ENCODE assay signal across 9 mouse cellular contexts in genomic region chr11:79307560-79308200, GRCm38 (mm10). TPM values are rescaled to one million over a fixed set of nuclear protein-coding genes. Genes with fewer than 3 reads are reported as not detected.
DNase-seq lines count a peak whose midpoint lies in the region; ATAC-seq lines count a peak whose summit lies in the region.
"Had no signal": no experiment of that assay in that cellular context is flagged by ENCODE, and none has a peak within 500 bp of the region (broad histone marks: within the 10 kb centered on the region; RNA-seq: fewer than 3 reads in every experiment).

No protein-coding gene starts in this region.

- peaks cover 31% of the 10 kb centered on the region for H3K4me1 ChIP-seq in lung, embryonic 15.5 days
- 0 out of 2 replicates have a peak, but pooled peaks cover 4% of the 10 kb centered on the region for H3K4me1 ChIP-seq in embryonic facial prominence, embryonic 11.5 days (ENCODE audit: control insufficient read depth, insufficient read depth, low read length)
- H3K4me1 ChIP-seq in hindbrain, embryonic 13.5 days (replicated peaks), result peaks cover 25% of the 10 kb centered on the region
- H3K4me1 ChIP-seq in neural tube, embryonic 13.5 days (replicated peaks), result peaks cover 22% of the 10 kb centered on the region

- ATAC-seq in lung, embryonic 15.5 days (ENCODE audit: borderline replicate concordance, extremely low read depth, low FRiP score, low TSS enrichment), result no peak
- no peak for ATAC-seq in embryonic facial prominence, embryonic 11.5 days (replicated peaks; ENCODE audit: insufficient number of reproducible peaks, low FRiP score, low TSS enrichment, low read depth)
- ATAC-seq in hindbrain, embryonic 13.5 days (ENCODE audit: low FRiP score), result no peak
- ATAC-seq in neural tube, embryonic 13.5 days (ENCODE audit: low read depth), result no peak

- H3K27ac ChIP-seq in lung, embryonic 15.5 days, result peak overlapping the region; percentile 89
- H3K27ac ChIP-seq in embryonic facial prominence, embryonic 11.5 days (replicated peaks; ENCODE audit: low read depth, low read length), result peak overlapping the region; percentile 31; the same call in 1 of the 2 replicates
- H3K27ac ChIP-seq in hindbrain, embryonic 13.5 days, result peak overlapping the region; percentile 72
- peak overlapping the region; percentile 66 for H3K27ac ChIP-seq in neural tube, embryonic 13.5 days (replicated peaks)

- no peaks in the 10 kb centered on the region for H3K9me3 ChIP-seq in lung, embryonic 15.5 days
- no peaks in the 10 kb centered on the region for H3K9me3 ChIP-seq in embryonic facial prominence, embryonic 11.5 days (replicated peaks; ENCODE audit: control insufficient read depth, low read length)
- H3K9me3 ChIP-seq in hindbrain, embryonic 13.5 days, result no peaks in the 10 kb centered on the region
- no peaks in the 10 kb centered on the region for H3K9me3 ChIP-seq in neural tube, embryonic 13.5 days
- H3K9me3 ChIP-seq: megakaryocyte, embryonic 14.5 days had no signal

- peak overlapping the region; percentile 19; the same call in 1 of the 2 replicates for H3K4me2 ChIP-seq in lung, embryonic 15.5 days
- H3K4me2 ChIP-seq in embryonic facial prominence, embryonic 11.5 days (ENCODE audit: low read depth, low read length), result no peak overlapping the region
- H3K4me2 ChIP-seq in hindbrain, embryonic 13.5 days, result no peak overlapping the region
- H3K4me2 ChIP-seq in neural tube, embryonic 13.5 days, result no peak overlapping the region

- no peaks in the 10 kb centered on the region for H3K36me3 ChIP-seq in lung, embryonic 15.5 days
- H3K36me3 ChIP-seq in embryonic facial prominence, embryonic 11.5 days (replicated peaks; ENCODE audit: control insufficient read depth, insufficient read depth, low read depth, low read length), result no peaks in the 10 kb centered on the region
- no peaks in the 10 kb centered on the region for H3K36me3 ChIP-seq in hindbrain, embryonic 13.5 days
- H3K36me3 ChIP-seq in neural tube, embryonic 13.5 days, result no peaks in the 10 kb centered on the region

- H3K4me3 ChIP-seq in lung, embryonic 15.5 days, result no peak overlapping the region
- H3K4me3 ChIP-seq in embryonic facial prominence, embryonic 11.5 days (ENCODE audit: low read depth, low read length), result no peak overlapping the region
- H3K4me3 ChIP-seq in hindbrain, embryonic 13.5 days, result no peak overlapping the region
- H3K4me3 ChIP-seq in neural tube, embryonic 13.5 days, result no peak overlapping the region

- WGBS in lung, embryonic 15.5 days, result 37% methylated on average over 9 of the region's 9 CpGs
- WGBS in embryonic facial prominence, embryonic 11.5 days, result 38% methylated on average over 9 of the region's 9 CpGs
- 33% methylated on average over 9 of the region's 9 CpGs for WGBS in hindbrain, embryonic 13.5 days
- WGBS in neural tube, embryonic 13.5 days, result 32% methylated on average over 9 of the region's 9 CpGs

- no peak overlapping the region for H3K9ac ChIP-seq in lung, embryonic 15.5 days
- H3K9ac ChIP-seq in embryonic facial prominence, embryonic 11.5 days (replicated peaks; ENCODE audit: low read length), result no peak overlapping the region
- H3K9ac ChIP-seq in hindbrain, embryonic 13.5 days, result no peak overlapping the region
- H3K9ac ChIP-seq in neural tube, embryonic 13.5 days, result no peak overlapping the region

- no peak for DNase-seq in lung, postnatal 10 days
- peak; percentile 9 for DNase-seq in embryonic facial prominence, embryonic 11.5 days (ENCODE audit: low spot score)
- DNase-seq in gastrocnemius, postnatal 36 days, result no peak
- no peak for DNase-seq in cerebellum, postnatal 25 days
- DNase-seq in cerebellum, adult 11-12 months, result no peak

- intact Hi-C loops in gastrocnemius, postnatal 36 days (cut with DNase I), result loop anchor here (5.0 kb wide), 1 partner anchor 90 kb away; no protein-coding TSS in a partner anchor

- H3K27me3 ChIP-seq in lung, embryonic 15.5 days, result no peaks in the 10 kb centered on the region
- no peaks in the 10 kb centered on the region for H3K27me3 ChIP-seq in embryonic facial prominence, embryonic 11.5 days (ENCODE audit: control insufficient read depth, insufficient read depth, low read length)
- H3K27me3 ChIP-seq in hindbrain, embryonic 13.5 days, result no peaks in the 10 kb centered on the region
- no peaks in the 10 kb centered on the region for H3K27me3 ChIP-seq in neural tube, embryonic 13.5 days

RNA-seq across cellular contexts. Expression of gene Gm9964, which starts 11.0 kb away (rescaled TPM):
- 0.21 TPM in 1 of 2 replicates, not detected in the other for polyA plus RNA-seq in lung, embryonic 15.5 days (2015; fragmentation: Nextera tagmentation; extraction: Ambion mirVana)
- polyA plus RNA-seq in embryonic facial prominence, embryonic 11.5 days (2014; fragmentation: Nextera tagmentation; extraction: Ambion mirVana), result not detected in 2 replicates
- 0.32 TPM in 1 of 2 replicates, not detected in the other for polyA plus RNA-seq in hindbrain, embryonic 13.5 days (2015; fragmentation: Nextera tagmentation; extraction: Ambion mirVana)
- not detected in 2 replicates for polyA plus RNA-seq in neural tube, embryonic 13.5 days (2015; fragmentation: Nextera tagmentation; extraction: Ambion mirVana)
- total RNA-seq in gastrocnemius, postnatal 36 days (2021), result not detected

RNA-seq across cellular contexts. Expression of gene Nf1, which starts 31.8 kb away (rescaled TPM):
- 5.3 and 6.3 TPM in 2 replicates for polyA plus RNA-seq in lung, embryonic 15.5 days (2015; fragmentation: Nextera tagmentation; extraction: Ambion mirVana)
- polyA plus RNA-seq in embryonic facial prominence, embryonic 11.5 days (2014; fragmentation: Nextera tagmentation; extraction: Ambion mirVana), result 8.1 and 10.4 TPM in 2 replicates
- 7.8 and 8.5 TPM in 2 replicates for polyA plus RNA-seq in hindbrain, embryonic 13.5 days (2015; fragmentation: Nextera tagmentation; extraction: Ambion mirVana)
- polyA plus RNA-seq in neural tube, embryonic 13.5 days (2015; fragmentation: Nextera tagmentation; extraction: Ambion mirVana), result 6.1 and 6.8 TPM in 2 replicates
- total RNA-seq in gastrocnemius, postnatal 36 days (2021), result 10 to 100 TPM; 16.4 to 17.1 TPM

RNA-seq across cellular contexts. Expression of gene Wsb1, which starts 53.2 kb away (rescaled TPM):
- 216 and 218 TPM in 2 replicates for polyA plus RNA-seq in lung, embryonic 15.5 days (2015; fragmentation: Nextera tagmentation; extraction: Ambion mirVana)
- 433 and 480 TPM in 2 replicates for polyA plus RNA-seq in embryonic facial prominence, embryonic 11.5 days (2014; fragmentation: Nextera tagmentation; extraction: Ambion mirVana)
- 571 and 597 TPM in 2 replicates for polyA plus RNA-seq in hindbrain, embryonic 13.5 days (2015; fragmentation: Nextera tagmentation; extraction: Ambion mirVana)
- polyA plus RNA-seq in neural tube, embryonic 13.5 days (2015; fragmentation: Nextera tagmentation; extraction: Ambion mirVana), result 492 and 532 TPM in 2 replicates
- 1 to 10 TPM; 6.7 to 6.9 TPM for total RNA-seq in gastrocnemius, postnatal 36 days (2021)

Comparison
In these comparisons a context has a peak if more than half of its experiments do, and no peak if none do; other contexts are left out.
1. H3K27ac ChIP-seq: peak in every context shown above with its lines; median percentile 89 in lung, embryonic 15.5 days; 72 in hindbrain, embryonic 13.5 days; 66 in neural tube, embryonic 13.5 days; 31 in embryonic facial prominence, embryonic 11.5 days.